Mouse (Mus musculus) thymus, adult 2 months (tissue): ENCODE results near the gene P3h2.

Experiments used
- CTCF ChIP-seq: fragments of 200-500 bp; IDR thresholded peaks from 2 replicates; pipeline ENCODE4 v1.5.1; 2012; ENCODE audit warnings: mild to moderate bottlenecking, control low read depth, low read length, moderate library complexity, borderline replicate concordance; ENCODE audit not compliant: control insufficient read depth, poor library complexity, insufficient read depth; ENCODE audit errors: extremely low read depth
- POLR2A ChIP-seq: fragments of 200-500 bp; IDR thresholded peaks from 2 replicates; pipeline ENCODE4 v1.6.1; 2012; ENCODE audit warnings: mild to moderate bottlenecking, low read length, control low read depth, moderate library complexity; ENCODE audit not compliant: control insufficient read depth, poor library complexity, insufficient read depth; ENCODE audit errors: extremely low read depth

DNA sequence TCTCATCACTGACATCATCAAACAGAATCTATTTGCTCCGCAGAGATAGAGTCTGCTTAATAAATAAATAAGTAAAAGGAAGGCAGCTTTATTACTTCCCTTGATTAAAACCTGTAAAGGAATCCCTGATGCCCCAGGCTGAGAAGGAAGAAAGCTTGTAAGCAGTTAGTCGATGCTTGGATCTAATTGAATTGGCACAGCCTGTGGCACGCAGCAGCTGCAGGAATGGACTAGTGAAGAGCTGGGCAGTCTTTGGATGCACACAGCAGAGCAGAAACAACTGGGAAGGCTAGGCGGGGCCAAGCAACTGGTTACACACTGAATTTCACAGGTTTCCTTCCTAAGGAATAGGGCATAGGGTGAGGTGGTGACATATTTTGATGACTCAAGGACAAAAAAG lies 5.4 kb downstream of the P3h2 start:
- no peak for TF ChIP-seq POLR2A
- no peak for TF ChIP-seq CTCF
